Mouse (Mus musculus) heart, adult 2 months (tissue): ENCODE measurements around the gene Atpif1.

Source experiments
- CTCF ChIP-seq: fragments of 200-600 bp; IDR thresholded peaks from 2 replicates; pipeline ENCODE4 v1.8.1; 2022; ENCODE audit warnings: antibody characterized with exemption, mild to moderate bottlenecking, moderate library complexity
- EP300 ChIP-seq: fragments of 200-500 bp; IDR thresholded peaks from 2 replicates; pipeline ENCODE4 v1.6.1; 2011; ENCODE audit warnings: low read depth, low read length, control low read depth; ENCODE audit not compliant: insufficient read depth
- POLR2A ChIP-seq: fragments of 200-500 bp; IDR thresholded peaks from 2 replicates; pipeline ENCODE4 v1.6.1; 2011; ENCODE audit warnings: mild to moderate bottlenecking, low read depth, low read length, control low read depth; ENCODE audit not compliant: insufficient read depth

GRCm38 (mm10) chr4:132494271-132494918 lies 39.1 kb downstream of the Atpif1 start:
- TF ChIP-seq CTCF: no peak
- no peak for TF ChIP-seq POLR2A
- no peak for TF ChIP-seq EP300
